In genomic region chr1:165252027-165252671, GRCm38 (mm10) we compare ENCODE assay signal across 9 mouse cellular contexts. TPM values are rescaled to one million over a fixed set of nuclear protein-coding genes. Genes with fewer than 3 reads are reported as not detected.
DNase-seq lines count a peak whose midpoint lies in the region; ATAC-seq and TF ChIP-seq lines count a peak whose summit lies in the region.
"Had no signal": no experiment of that assay in that cellular context is flagged by ENCODE, and none has a peak within 500 bp of the region (broad histone marks: within the 10 kb centered on the region; RNA-seq: fewer than 3 reads in every experiment).

No protein-coding gene starts in this region.

- H3K27ac ChIP-seq in forebrain, embryonic 10.5 days = no peak overlapping the region
- no peak overlapping the region for H3K27ac ChIP-seq in forebrain, embryonic 13.5 days
- H3K27ac ChIP-seq in CH12.LX (ENCODE audit: insufficient read depth, low read depth) = no peak overlapping the region
- no peak overlapping the region for H3K27ac ChIP-seq in forebrain, embryonic 15.5 days (replicated peaks)
- H3K27ac ChIP-seq in liver, embryonic 11.5 days (ENCODE audit: low read depth, low read length) = no peak overlapping the region
- H3K27ac ChIP-seq: liver, embryonic 15.5 days had no signal

- DNase-seq in forebrain, embryonic 10.5 days (ENCODE audit: extremely low spot score, low spot score) = peak; percentile 52
- DNase-seq in CH12.LX (ENCODE audit: extremely low read depth) = peak; percentile 67
- DNase-seq in c-Kit-positive CD71-positive TER-119-negative erythroid progenitor cells, embryonic 14.5 days (ENCODE audit: low read depth) = peak; percentile 46
- DNase-seq in heart, postnatal 36 days = peak; percentile 69 to 78
- no peak for DNase-seq in liver, embryonic 11.5 days (ENCODE audit: low spot score)
- DNase-seq in retina, embryonic 14.5 days (ENCODE audit: low spot score) = peak; percentile 82

- in situ Hi-C loops in CH12.LX (cut with MboI; ENCODE audit: low pct_ligation_motif_present, low pct_unique_long_range_greater_than_20kb, low sequenced_read_pairs) = loop anchor here (5.0 kb wide), 1 partner anchor 60 kb away; no protein-coding TSS in a partner anchor

- no peak overlapping the region for H3K4me2 ChIP-seq in forebrain, embryonic 13.5 days
- peak overlapping the region; percentile 57 for H3K4me2 ChIP-seq in CH12.LX (ENCODE audit: insufficient read depth, low read depth, poor library complexity, severe bottlenecking)
- H3K4me2 ChIP-seq in forebrain, embryonic 15.5 days (replicated peaks) = 0 out of 2 replicates have a peak overlapping the region, but pooled peaks have one; percentile 6
- peak overlapping the region; percentile 2; the same call in 1 of the 2 replicates for H3K4me2 ChIP-seq in liver, embryonic 11.5 days
- H3K4me2 ChIP-seq: liver, embryonic 15.5 days had no signal

- no peak for ATAC-seq in forebrain, embryonic 13.5 days
- no peak for ATAC-seq in forebrain, embryonic 15.5 days (replicated peaks)
- ATAC-seq in liver, embryonic 11.5 days (replicated peaks; ENCODE audit: low FRiP score) = no peak

- 51% methylated on average over 11 of the region's 11 CpGs for WGBS in forebrain, embryonic 10.5 days
- 47% methylated on average over 11 of the region's 11 CpGs for WGBS in forebrain, embryonic 13.5 days
- 47% methylated on average over 11 of the region's 11 CpGs for WGBS in forebrain, embryonic 15.5 days
- WGBS in liver, embryonic 11.5 days = 40% methylated on average over 11 of the region's 11 CpGs

- TF ChIP-seq CTCF in CH12.LX (conservative IDR thresholded peaks at IDR 0.05 in 1 of 2, IDR thresholded peaks at IDR 0.05 in 1 of 2; ENCODE audit: low read depth in 2 of 2, low read length in 2 of 2) = peak; percentile 80 to 89

- H3K27me3 ChIP-seq in forebrain, embryonic 10.5 days (ENCODE audit: poor library complexity, severe bottlenecking) = no peaks in the 10 kb centered on the region
- no peaks in the 10 kb centered on the region for H3K27me3 ChIP-seq in forebrain, embryonic 13.5 days
- H3K27me3 ChIP-seq in CH12.LX (replicated peaks) = no peaks in the 10 kb centered on the region
- H3K27me3 ChIP-seq in forebrain, embryonic 15.5 days = no peaks in the 10 kb centered on the region
- no peaks in the 10 kb centered on the region for H3K27me3 ChIP-seq in liver, embryonic 11.5 days (replicated peaks; ENCODE audit: control insufficient read depth, insufficient read depth, low read length)
- H3K27me3 ChIP-seq: liver, embryonic 15.5 days had no signal

- H3K9me3 ChIP-seq in forebrain, embryonic 10.5 days = no peaks in the 10 kb centered on the region
- no peaks in the 10 kb centered on the region for H3K9me3 ChIP-seq in forebrain, embryonic 13.5 days (replicated peaks)
- H3K9me3 ChIP-seq in CH12.LX (replicated peaks; ENCODE audit: low read length) = no peaks in the 10 kb centered on the region
- no peaks in the 10 kb centered on the region for H3K9me3 ChIP-seq in forebrain, embryonic 15.5 days
- H3K9me3 ChIP-seq in liver, embryonic 11.5 days (ENCODE audit: control insufficient read depth, low read length) = no peaks in the 10 kb centered on the region
- H3K9me3 ChIP-seq: liver, embryonic 15.5 days had no signal

- H3K79me2 ChIP-seq in CH12.LX (replicated peaks; ENCODE audit: control insufficient read depth, extremely low read depth, insufficient read depth, poor library complexity, severe bottlenecking) = no peaks in the 10 kb centered on the region

- intact Hi-C loops in heart, postnatal 36 days (cut with DNase I) = loop anchor here (1.0 to 2.0 kb wide), 2 partner anchors 68 to 251 kb away; no protein-coding TSS in a partner anchor

- H3K9ac ChIP-seq in forebrain, embryonic 13.5 days = no peak overlapping the region
- H3K9ac ChIP-seq in CH12.LX (ENCODE audit: insufficient read depth, low read depth) = no peak overlapping the region
- no peak overlapping the region for H3K9ac ChIP-seq in forebrain, embryonic 15.5 days (replicated peaks)
- no peak overlapping the region for H3K9ac ChIP-seq in liver, embryonic 11.5 days (ENCODE audit: low read depth, low read length)
- H3K9ac ChIP-seq: liver, embryonic 15.5 days had no signal

- no peak overlapping the region for H3K4me3 ChIP-seq in forebrain, embryonic 10.5 days
- H3K4me3 ChIP-seq in forebrain, embryonic 13.5 days = no peak overlapping the region
- peak overlapping the region; percentile 9 to 62 (median 20) for H3K4me3 ChIP-seq in CH12.LX (replicated peaks in 1 of 3; ENCODE audit: low read depth in 2 of 3, low read length in 2 of 3, poor library complexity in 1 of 3)
- H3K4me3 ChIP-seq in forebrain, embryonic 15.5 days = no peak overlapping the region
- H3K4me3 ChIP-seq in liver, embryonic 11.5 days (ENCODE audit: low read depth, low read length) = no peak overlapping the region
- H3K4me3 ChIP-seq: liver, embryonic 15.5 days had no signal

- TF ChIP-seq EP300 in CH12.LX (IDR thresholded peaks at IDR 0.05; ENCODE audit: low read length) = no peak

- H3K36me3 ChIP-seq in forebrain, embryonic 10.5 days (replicated peaks) = no peaks in the 10 kb centered on the region
- no peaks in the 10 kb centered on the region for H3K36me3 ChIP-seq in forebrain, embryonic 13.5 days (ENCODE audit: poor library complexity, severe bottlenecking)
- H3K36me3 ChIP-seq in CH12.LX (replicated peaks in 1 of 2; ENCODE audit: control insufficient read depth in 1 of 2, insufficient read depth in 1 of 2, low read length in 1 of 2) = no peaks in the 10 kb centered on the region
- no peaks in the 10 kb centered on the region for H3K36me3 ChIP-seq in forebrain, embryonic 15.5 days
- H3K36me3 ChIP-seq in liver, embryonic 11.5 days (ENCODE audit: control insufficient read depth, insufficient read depth, low read length) = no peaks in the 10 kb centered on the region
- H3K36me3 ChIP-seq: liver, embryonic 15.5 days had no signal

- no peaks in the 10 kb centered on the region for H3K4me1 ChIP-seq in forebrain, embryonic 10.5 days
- H3K4me1 ChIP-seq in forebrain, embryonic 13.5 days = no peaks in the 10 kb centered on the region
- H3K4me1 ChIP-seq in CH12.LX (ENCODE audit: control insufficient read depth in 1 of 2, insufficient read depth in 2 of 2) = peaks cover 8 to 50% of the 10 kb centered on the region in 2 experiments
- H3K4me1 ChIP-seq in forebrain, embryonic 15.5 days = no peaks in the 10 kb centered on the region
- H3K4me1 ChIP-seq in liver, embryonic 11.5 days (replicated peaks; ENCODE audit: control insufficient read depth, insufficient read depth, low read length) = no peaks in the 10 kb centered on the region
- H3K4me1 ChIP-seq: liver, embryonic 15.5 days had no signal

- no peak for TF ChIP-seq POLR2A in CH12.LX (IDR thresholded peaks at IDR 0.05; ENCODE audit: low read depth, low read length)

- peak; percentile 76 for TF ChIP-seq RAD21 in CH12.LX (IDR thresholded peaks at IDR 0.05; ENCODE audit: low read depth, low read length)

- dilution Hi-C loops in CH12.LX (cut with MboI; ENCODE audit: extremely low pct_ligation_motif_present, extremely low pct_unique_long_range_greater_than_20kb, low sequenced_read_pairs) = no loop called here

TF ChIP-seq in CH12.LX, 34 proteins besides CTCF, POLR2A, EP300 and RAD21:
- TF ChIP-seq MAZ (IDR thresholded peaks at IDR 0.05; ENCODE audit: low read depth, low read length) = 0 out of 2 replicates have a peak, but pooled peaks have one; percentile 52
- TF ChIP-seq IRF4 (IDR thresholded peaks at IDR 0.05; ENCODE audit: low read depth, low read length) = 0 out of 2 replicates have a peak, but pooled peaks have one; percentile 23
- peak; percentile 73 for TF ChIP-seq SMC3 (IDR thresholded peaks at IDR 0.05; ENCODE audit: low read depth, low read length)
- TF ChIP-seq CHD2 (IDR thresholded peaks at IDR 0.05; ENCODE audit: low read length) = no peak
TF ChIP-seq in CH12.LX: peak in this region for 3.

RNA-seq across cellular contexts. Expression of gene Tiprl, which starts 15.4 kb away (rescaled TPM):
- polyA plus RNA-seq in forebrain, embryonic 10.5 days (2016; fragmentation: Nextera tagmentation; extraction: Ambion mirVana) = 93.1 and 98.9 TPM in 2 replicates
- 125 and 136 TPM in 2 replicates for polyA plus RNA-seq in forebrain, embryonic 13.5 days (2015; fragmentation: Nextera tagmentation; extraction: Ambion mirVana)
- total RNA-seq in CH12.LX (2012; rRNA removed) = 34.0 and 36.1 TPM in 2 replicates
- total RNA-seq in CH12.LX (2014; rRNA removed) = 82.2 and 83.2 TPM in 2 replicates
- polyA plus RNA-seq in CH12.LX (2012; ENCODE audit: insufficient read length, low read depth) = 45.7 and 55.1 TPM in 2 replicates
- polyA plus RNA-seq in forebrain, embryonic 15.5 days (2015; fragmentation: Nextera tagmentation; extraction: Ambion mirVana) = 152 and 162 TPM in 2 replicates
- total RNA-seq in heart, postnatal 36 days (2021) = 10 to 100 TPM; 34.0 to 38.0 TPM
- 73.0 and 90.6 TPM in 2 replicates for polyA plus RNA-seq in liver, embryonic 11.5 days (2014; fragmentation: Nextera tagmentation; extraction: Ambion mirVana)

RNA-seq across cellular contexts. Expression of gene Gpr161, which starts 43.4 kb away (rescaled TPM):
- polyA plus RNA-seq in forebrain, embryonic 10.5 days (2016; fragmentation: Nextera tagmentation; extraction: Ambion mirVana) = 1.5 and 1.8 TPM in 2 replicates
- polyA plus RNA-seq in forebrain, embryonic 13.5 days (2015; fragmentation: Nextera tagmentation; extraction: Ambion mirVana) = 3.5 and 4.1 TPM in 2 replicates
- total RNA-seq in CH12.LX (2012; rRNA removed) = 0.08 and 0.17 TPM in 2 replicates
- total RNA-seq in CH12.LX (2014; rRNA removed) = 0.09 TPM in 1 of 2 replicates, not detected in the other
- polyA plus RNA-seq in CH12.LX (2012; ENCODE audit: insufficient read length, low read depth) = 0.11 and 0.23 TPM in 2 replicates
- polyA plus RNA-seq in forebrain, embryonic 15.5 days (2015; fragmentation: Nextera tagmentation; extraction: Ambion mirVana) = 4.2 and 4.3 TPM in 2 replicates
- 1 to 10 TPM; 1.3 to 1.8 TPM for total RNA-seq in heart, postnatal 36 days (2021)
- 0.48 and 0.58 TPM in 2 replicates for polyA plus RNA-seq in liver, embryonic 11.5 days (2014; fragmentation: Nextera tagmentation; extraction: Ambion mirVana)

RNA-seq across cellular contexts. Expression of gene Sft2d2, which starts 57.9 kb away (rescaled TPM):
- polyA plus RNA-seq in forebrain, embryonic 10.5 days (2016; fragmentation: Nextera tagmentation; extraction: Ambion mirVana) = 12.3 and 12.7 TPM in 2 replicates
- 6.2 and 6.9 TPM in 2 replicates for polyA plus RNA-seq in forebrain, embryonic 13.5 days (2015; fragmentation: Nextera tagmentation; extraction: Ambion mirVana)
- total RNA-seq in CH12.LX (2012; rRNA removed) = 16.8 and 27.2 TPM in 2 replicates
- total RNA-seq in CH12.LX (2014; rRNA removed) = 25.2 and 26.0 TPM in 2 replicates
- 30.0 and 31.6 TPM in 2 replicates for polyA plus RNA-seq in CH12.LX (2012; ENCODE audit: insufficient read length, low read depth)
- polyA plus RNA-seq in forebrain, embryonic 15.5 days (2015; fragmentation: Nextera tagmentation; extraction: Ambion mirVana) = 5.4 TPM in 2 replicates
- total RNA-seq in heart, postnatal 36 days (2021) = 10 to 100 TPM; 14.8 to 17.2 TPM
- polyA plus RNA-seq in liver, embryonic 11.5 days (2014; fragmentation: Nextera tagmentation; extraction: Ambion mirVana) = 14.0 and 14.1 TPM in 2 replicates

Comparison
In these comparisons a context has a peak if more than half of its experiments do, and no peak if none do; other contexts are left out.
1. H3K4me3 ChIP-seq: peak in CH12.LX (3 of 3); none in forebrain, embryonic 10.5 days (single experiment), forebrain, embryonic 13.5 days (single experiment), forebrain, embryonic 15.5 days (single experiment) and liver, embryonic 11.5 days (single experiment).